Mouse (Mus musculus): ENCODE measurements at regions not wholly inside any gene's neighbourhood (a gene's known extent, or its start where the extent isn't known, plus 50 kb on each side); places are given as distances from the start of the nearest gene placed in this dataset.

DNA sequence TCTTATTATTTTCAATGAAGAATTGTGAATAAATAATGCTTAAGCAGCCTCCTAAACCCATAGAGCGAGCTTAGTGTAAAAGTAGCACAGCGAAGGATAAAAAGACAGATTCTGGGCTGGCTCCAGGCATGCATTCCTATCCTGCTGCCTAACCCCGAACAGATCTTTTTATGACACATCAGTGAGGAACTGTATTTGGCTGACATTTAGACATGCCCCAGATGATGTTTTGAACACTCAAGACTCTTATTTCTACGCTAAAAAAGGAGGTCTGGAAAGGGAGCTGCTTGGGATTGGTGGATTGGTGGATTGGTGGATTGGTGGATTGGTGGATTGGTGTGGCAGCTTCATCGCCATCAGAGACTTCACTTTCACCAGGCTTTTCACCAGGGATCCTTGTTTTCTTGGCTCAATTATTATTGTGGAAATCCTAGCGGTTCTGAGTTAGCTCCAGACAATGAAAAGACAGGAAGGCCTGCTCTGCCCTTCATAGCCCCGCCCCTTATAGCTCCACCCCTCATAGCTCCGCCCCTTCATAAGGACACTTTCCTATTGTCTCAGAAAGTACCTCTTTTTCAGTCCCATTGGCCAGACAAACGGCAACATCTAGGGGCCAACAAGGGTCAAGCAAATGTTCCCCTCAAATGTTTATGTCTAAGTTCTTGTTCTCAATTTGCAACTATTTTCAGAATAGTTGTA lies 59.6 kb upstream of the Plxnc1 start:
- Histone ChIP-seq H3K9me3 (ENCODE audit: control insufficient read depth, low read length) (no peaks in the 10 kb centered on the region), H3K4me3 (ENCODE audit: low read depth, low read length) (no peak overlapping the region), H3K27ac (ENCODE audit: low read depth, low read length) (no peak overlapping the region), H3K9ac (ENCODE audit: low read length) (no peak overlapping the region), H3K4me2 (no peak overlapping the region), H3K4me1 (ENCODE audit: control insufficient read depth, insufficient read depth, low read length) (no peaks in the 10 kb centered on the region), H3K27me3 (ENCODE audit: control insufficient read depth, insufficient read depth, low read length) (no peaks in the 10 kb centered on the region), H3K36me3 (ENCODE audit: control insufficient read depth, insufficient read depth, low read length) (no peaks in the 10 kb centered on the region)
- ATAC-seq (ENCODE audit: low FRiP score) = no peak
- 88% methylated on average over 9 of the region's 9 CpGs for WGBS
- DNase-seq (ENCODE audit: low spot score, missing footprints) = peak; percentile 10

DNA sequence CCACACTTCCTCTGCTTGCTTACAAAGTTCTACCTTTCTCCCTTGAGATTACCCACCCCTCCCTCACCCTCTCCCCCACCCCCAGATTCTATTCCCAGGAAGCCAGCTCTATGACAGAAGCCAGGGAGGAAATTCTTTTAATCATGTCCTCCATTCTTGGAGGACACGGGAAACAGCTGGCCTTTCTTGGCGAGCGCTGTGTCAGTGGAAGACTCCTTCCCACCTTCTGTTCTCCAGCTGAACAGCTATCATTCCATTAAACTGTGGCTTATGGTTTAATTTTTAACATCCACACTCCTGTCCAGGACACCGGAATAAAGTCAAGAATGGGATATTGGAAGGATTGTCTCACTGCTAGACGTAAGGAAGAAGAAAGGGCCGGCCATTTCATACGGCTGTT lies 59.0 kb upstream of the Plxnc1 start:
- no peaks in the 10 kb centered on the region for H3K27me3 ChIP-seq (ENCODE audit: control insufficient read depth, insufficient read depth, low read length)
- 93% methylated on average over 7 of the region's 7 CpGs for WGBS
- no peak for ATAC-seq (ENCODE audit: low FRiP score)

DNA sequence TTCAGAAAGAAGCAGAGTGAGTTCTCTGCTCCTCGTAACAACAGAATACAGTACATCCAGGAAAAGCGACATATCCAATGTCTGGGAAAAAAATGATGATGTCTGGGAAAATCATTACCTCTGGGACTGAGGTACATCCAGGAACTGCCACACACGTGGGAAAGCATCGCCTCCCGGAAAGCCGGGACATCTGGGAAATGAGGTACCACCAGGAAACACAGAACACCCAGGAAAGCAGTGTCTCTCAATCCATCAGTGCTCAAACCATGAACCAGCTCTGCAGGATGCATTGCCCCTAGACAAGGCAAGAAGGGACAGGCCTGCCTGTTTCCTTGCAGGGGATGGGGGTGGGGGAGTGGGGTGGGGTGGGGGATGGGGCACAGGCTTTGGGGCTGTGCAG lies 57.0 kb upstream of the Plxnc1 start:
- Histone ChIP-seq H3K27me3 (ENCODE audit: control insufficient read depth, insufficient read depth, low read length) (no peaks in the 10 kb centered on the region), H3K9ac (ENCODE audit: low read length) (no peak overlapping the region), H3K9me3 (ENCODE audit: control insufficient read depth, low read length) (no peaks in the 10 kb centered on the region), H3K4me1 (ENCODE audit: control insufficient read depth, insufficient read depth, low read length) (no peaks in the 10 kb centered on the region), H3K4me2 (no peak overlapping the region), H3K27ac (ENCODE audit: low read depth, low read length) (no peak overlapping the region), H3K36me3 (ENCODE audit: control insufficient read depth, insufficient read depth, low read length) (no peaks in the 10 kb centered on the region), H3K4me3 (ENCODE audit: low read depth, low read length) (no peak overlapping the region)
- DNase-seq (ENCODE audit: low spot score, missing footprints) (no peak), ATAC-seq (ENCODE audit: low FRiP score) (no peak)
- WGBS = 85% methylated on average over 6 of the region's 6 CpGs

More for the DNA sequence above, 59.0 kb upstream of the Plxnc1 start:
- Histone ChIP-seq H3K4me3 (ENCODE audit: low read depth, low read length) (no peak overlapping the region), H3K9ac (ENCODE audit: low read length) (no peak overlapping the region), H3K9me3 (ENCODE audit: control insufficient read depth, low read length) (no peaks in the 10 kb centered on the region), H3K4me2 (no peak overlapping the region), H3K36me3 (ENCODE audit: control insufficient read depth, insufficient read depth, low read length) (no peaks in the 10 kb centered on the region), H3K4me1 (ENCODE audit: control insufficient read depth, insufficient read depth, low read length) (no peaks in the 10 kb centered on the region), H3K27ac (ENCODE audit: low read depth, low read length) (no peak overlapping the region)
- DNase-seq (ENCODE audit: low spot score, missing footprints) = no peak

DNA sequence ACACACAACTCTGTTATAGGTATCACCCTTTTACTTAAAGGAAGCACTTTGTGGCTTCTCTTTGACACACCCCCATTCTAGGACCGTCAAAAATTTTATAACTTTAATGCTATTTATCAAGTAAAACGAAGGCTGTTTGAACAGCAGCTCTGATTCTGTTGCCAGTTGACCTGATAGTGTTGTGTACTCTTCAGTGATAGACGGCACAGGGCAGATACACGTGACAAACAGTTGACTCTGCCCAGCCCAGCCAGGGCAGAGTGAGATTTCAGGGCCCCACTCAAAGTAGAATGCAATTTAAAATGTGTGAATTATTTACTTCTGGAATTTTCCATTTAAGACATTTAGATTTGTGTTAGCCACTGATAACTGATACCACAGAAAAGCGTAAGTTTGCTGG lies 55.1 kb upstream of the Plxnc1 start:
- Histone ChIP-seq H3K9me3 (ENCODE audit: control insufficient read depth, low read length) (no peaks in the 10 kb centered on the region), H3K27me3 (ENCODE audit: control insufficient read depth, insufficient read depth, low read length) (no peaks in the 10 kb centered on the region), H3K9ac (ENCODE audit: low read length) (no peak overlapping the region), H3K27ac (ENCODE audit: low read depth, low read length) (no peak overlapping the region), H3K4me3 (ENCODE audit: low read depth, low read length) (no peak overlapping the region), H3K4me2 (no peak overlapping the region), H3K4me1 (ENCODE audit: control insufficient read depth, insufficient read depth, low read length) (no peaks in the 10 kb centered on the region), H3K36me3 (ENCODE audit: control insufficient read depth, insufficient read depth, low read length) (no peaks in the 10 kb centered on the region)
- ATAC-seq (ENCODE audit: low FRiP score) = no peak
- DNase-seq (ENCODE audit: low spot score, missing footprints) = no peak
- WGBS = 93% methylated on average over 5 of the region's 5 CpGs
